In genomic region chr5:118722456-118722855, GRCm38 (mm10) we compare ENCODE assay signal across 16 mouse cellular contexts.
"Had no signal": no experiment of that assay in that cellular context is flagged by ENCODE, and none has a peak within 500 bp of the region (broad histone marks: within the 10 kb centered on the region; RNA-seq: fewer than 3 reads in every experiment).

No protein-coding gene starts in this region.

- ATAC-seq: lung, postnatal 0 days; midbrain, embryonic 13.5 days had no signal

- H3K27ac ChIP-seq: kidney, postnatal 0 days; limb, embryonic 13.5 days; liver, embryonic 15.5 days; midbrain, embryonic 13.5 days; stomach, embryonic 15.5 days had no signal

- H3K27me3 ChIP-seq: limb, embryonic 13.5 days; liver, embryonic 15.5 days; midbrain, embryonic 13.5 days; stomach, embryonic 15.5 days had no signal

- DNase-seq: kidney, postnatal 36 days; layer of hippocampus, adult 9-11 months; layer of hippocampus, postnatal 36 days; lung, adult 2 months; lung, postnatal 36 days; retina, postnatal 1 day; thymus, adult 2 months; thymus, postnatal 25 days had no signal

- H3K9me3 ChIP-seq: limb, embryonic 13.5 days; liver, embryonic 15.5 days; midbrain, embryonic 13.5 days; stomach, embryonic 15.5 days had no signal

- H3K4me1 ChIP-seq: stomach, embryonic 15.5 days had no signal

- H3K4me2 ChIP-seq: limb, embryonic 13.5 days; liver, embryonic 11.5 days; liver, embryonic 15.5 days; midbrain, embryonic 13.5 days; stomach, embryonic 15.5 days had no signal

- H3K9ac ChIP-seq: limb, embryonic 13.5 days; liver, embryonic 15.5 days; midbrain, embryonic 13.5 days; stomach, embryonic 15.5 days had no signal

- H3K4me3 ChIP-seq: limb, embryonic 13.5 days; liver, embryonic 15.5 days; midbrain, embryonic 13.5 days; myocyte; stomach, embryonic 15.5 days had no signal
